Mouse (Mus musculus): ENCODE results near the gene Ntsr2.

Gene Ntsr2

GRCm38 (mm10) chr12:16642000-16642399 is 11.2 kb upstream of the Ntsr2 start:
- H3K9me3 ChIP-seq (ENCODE audit: low read length), result no peaks in the 10 kb centered on the region
- H3K4me1 ChIP-seq (replicated peaks; ENCODE audit: low read depth, low read length), result no peaks in the 10 kb centered on the region
- H3K4me3 ChIP-seq (replicated peaks; ENCODE audit: low read length), result no peak overlapping the region
- peaks cover 6% of the 10 kb centered on the region for H3K27me3 ChIP-seq (ENCODE audit: insufficient read depth, low read length)
- no peak for TF ChIP-seq POU5F1 (IDR thresholded peaks at IDR 0.05; ENCODE audit: borderline replicate concordance, low read length)
- TF ChIP-seq CTCF (conservative IDR thresholded peaks at IDR 0.05; ENCODE audit: low read length), result peak; percentile 51
- no peaks in the 10 kb centered on the region for H3K36me3 ChIP-seq (ENCODE audit: insufficient read depth, low read length)

GRCm38 (mm10) chr12:16643508-16644345 is 9.5 kb upstream of the Ntsr2 start:
- Histone ChIP-seq H3K4me3 (replicated peaks; ENCODE audit: low read length) (no peak overlapping the region), H3K9me3 (ENCODE audit: low read length) (no peaks in the 10 kb centered on the region), H3K4me1 (replicated peaks; ENCODE audit: low read depth, low read length) (no peaks in the 10 kb centered on the region), H3K27me3 (ENCODE audit: insufficient read depth, low read length) (peaks cover 11% of the 10 kb centered on the region), H3K36me3 (ENCODE audit: insufficient read depth, low read length) (no peaks in the 10 kb centered on the region)
- TF ChIP-seq CTCF (conservative IDR thresholded peaks at IDR 0.05; ENCODE audit: low read length) (no peak), POU5F1 (IDR thresholded peaks at IDR 0.05; ENCODE audit: borderline replicate concordance, low read length) (no peak), NANOG (IDR thresholded peaks at IDR 0.05; ENCODE audit: borderline replicate concordance, low read length) (no peak)

- TF ChIP-seq CTCF (conservative IDR thresholded peaks at IDR 0.05; ENCODE audit: low read length), result no peak
- H3K27me3 ChIP-seq (ENCODE audit: insufficient read depth, low read length), result peaks cover 11% of the 10 kb centered on the region
- no peaks in the 10 kb centered on the region for H3K4me1 ChIP-seq (replicated peaks; ENCODE audit: low read depth, low read length)
- no peaks in the 10 kb centered on the region for H3K9me3 ChIP-seq (ENCODE audit: low read length)
- no peak overlapping the region for H3K4me3 ChIP-seq (replicated peaks; ENCODE audit: low read length)
- no peaks in the 10 kb centered on the region for H3K36me3 ChIP-seq (ENCODE audit: insufficient read depth, low read length)
Measured at GRCm38 (mm10) chr12:16644698-16645097, 8.5 kb upstream of the Ntsr2 start.

- Histone ChIP-seq H3K4me3 (replicated peaks; ENCODE audit: low read length) (no peak overlapping the region), H3K4me1 (replicated peaks; ENCODE audit: low read depth, low read length) (no peaks in the 10 kb centered on the region), H3K9me3 (ENCODE audit: low read length) (no peaks in the 10 kb centered on the region), H3K36me3 (ENCODE audit: insufficient read depth, low read length) (no peaks in the 10 kb centered on the region), H3K27me3 (ENCODE audit: insufficient read depth, low read length) (peaks cover 32% of the 10 kb centered on the region)
- TF ChIP-seq POU5F1 (IDR thresholded peaks at IDR 0.05; ENCODE audit: borderline replicate concordance, low read length) (no peak), NANOG (IDR thresholded peaks at IDR 0.05; ENCODE audit: borderline replicate concordance, low read length) (no peak), CTCF (conservative IDR thresholded peaks at IDR 0.05; ENCODE audit: low read length) (no peak)
Measured at GRCm38 (mm10) chr12:16646780-16647409, 6.3 kb upstream of the Ntsr2 start.

- no peaks in the 10 kb centered on the region; the same call in 1 of the 2 replicates for H3K4me1 ChIP-seq (replicated peaks; ENCODE audit: low read depth, low read length)
- no peak for TF ChIP-seq CTCF (conservative IDR thresholded peaks at IDR 0.05; ENCODE audit: low read length)
- TF ChIP-seq NANOG (IDR thresholded peaks at IDR 0.05; ENCODE audit: borderline replicate concordance, low read length), result no peak
- no peak for TF ChIP-seq POU5F1 (IDR thresholded peaks at IDR 0.05; ENCODE audit: borderline replicate concordance, low read length)
Measured at GRCm38 (mm10) chr12:16648273-16648672, 4.9 kb upstream of the Ntsr2 start.

GRCm38 (mm10) chr12:16649819-16650218 is 3.4 kb upstream of the Ntsr2 start:
- H3K4me3 ChIP-seq (replicated peaks; ENCODE audit: low read length), result no peak overlapping the region
- no peaks in the 10 kb centered on the region for H3K9me3 ChIP-seq (ENCODE audit: low read length)
- no peaks in the 10 kb centered on the region; the same call in 1 of the 2 replicates for H3K4me1 ChIP-seq (replicated peaks; ENCODE audit: low read depth, low read length)
- TF ChIP-seq CTCF (conservative IDR thresholded peaks at IDR 0.05; ENCODE audit: low read length) (no peak), POU5F1 (IDR thresholded peaks at IDR 0.05; ENCODE audit: borderline replicate concordance, low read length) (no peak), NANOG (IDR thresholded peaks at IDR 0.05; ENCODE audit: borderline replicate concordance, low read length) (no peak)
- H3K36me3 ChIP-seq (ENCODE audit: insufficient read depth, low read length), result no peaks in the 10 kb centered on the region
- peaks cover 55% of the 10 kb centered on the region for H3K27me3 ChIP-seq (ENCODE audit: insufficient read depth, low read length)

More at GRCm38 (mm10) chr12:16648273-16648672, 4.9 kb upstream of the Ntsr2 start:
- H3K4me3 ChIP-seq (replicated peaks; ENCODE audit: low read length), result no peak overlapping the region
- H3K27me3 ChIP-seq (ENCODE audit: insufficient read depth, low read length), result peaks cover 43% of the 10 kb centered on the region
- H3K9me3 ChIP-seq (ENCODE audit: low read length), result no peaks in the 10 kb centered on the region
- H3K36me3 ChIP-seq (ENCODE audit: insufficient read depth, low read length), result no peaks in the 10 kb centered on the region

- Histone ChIP-seq H3K36me3 (ENCODE audit: insufficient read depth, low read length) (no peaks in the 10 kb centered on the region), H3K4me3 (replicated peaks; ENCODE audit: low read length) (no peak overlapping the region), H3K9me3 (ENCODE audit: low read length) (no peaks in the 10 kb centered on the region), H3K27me3 (ENCODE audit: insufficient read depth, low read length) (peaks cover 77% of the 10 kb centered on the region), H3K4me1 (replicated peaks; ENCODE audit: low read depth, low read length) (no peaks in the 10 kb centered on the region; the same call in 1 of the 2 replicates)
- TF ChIP-seq NANOG (IDR thresholded peaks at IDR 0.05; ENCODE audit: borderline replicate concordance, low read length) (no peak), CTCF (conservative IDR thresholded peaks at IDR 0.05; ENCODE audit: low read length) (no peak), POU5F1 (IDR thresholded peaks at IDR 0.05; ENCODE audit: borderline replicate concordance, low read length) (no peak)
Measured at GRCm38 (mm10) chr12:16655604-16656003, 2.4 kb downstream of the Ntsr2 start.

GRCm38 (mm10) chr12:16656906-16657875 is 4.0 kb downstream of the Ntsr2 start:
- no peaks in the 10 kb centered on the region for H3K9me3 ChIP-seq (ENCODE audit: low read length)
- peaks cover 4% of the 10 kb centered on the region; the same call in 1 of the 2 replicates for H3K4me1 ChIP-seq (replicated peaks; ENCODE audit: low read depth, low read length)
- peaks cover 61% of the 10 kb centered on the region for H3K27me3 ChIP-seq (ENCODE audit: insufficient read depth, low read length)
- H3K36me3 ChIP-seq (ENCODE audit: insufficient read depth, low read length), result no peaks in the 10 kb centered on the region
- no peak overlapping the region for H3K4me3 ChIP-seq (replicated peaks; ENCODE audit: low read length)
- TF ChIP-seq POU5F1 (IDR thresholded peaks at IDR 0.05; ENCODE audit: borderline replicate concordance, low read length) (no peak), NANOG (IDR thresholded peaks at IDR 0.05; ENCODE audit: borderline replicate concordance, low read length) (no peak)

All from E14TG2a.4 (cell line).